ENCODE assay signal across 8 mouse cellular contexts in the genomic region with DNA sequence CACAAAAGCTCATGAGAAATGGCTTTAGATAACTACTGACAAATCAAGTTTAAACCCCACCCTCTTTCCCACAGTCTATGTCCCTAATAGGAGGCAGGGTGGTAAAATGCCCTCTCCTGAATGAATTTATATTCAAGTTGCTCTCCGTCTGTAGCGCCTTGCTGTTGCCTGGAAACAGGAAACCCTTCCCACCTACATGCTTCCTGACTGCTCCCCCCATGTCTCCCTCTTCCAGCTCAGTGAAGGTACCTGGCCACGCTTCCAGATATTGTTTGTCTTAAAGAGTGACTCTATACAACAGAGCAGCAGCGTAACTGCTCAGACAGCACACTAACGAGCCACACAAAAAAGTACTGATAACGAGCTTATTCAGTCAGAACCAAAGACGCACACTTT. TPM values are rescaled to one million over a fixed set of nuclear protein-coding genes. Genes with fewer than 3 reads are reported as not detected.
DNase-seq lines count a peak whose midpoint lies in the region; ATAC-seq and TF ChIP-seq lines count a peak whose summit lies in the region.

No protein-coding gene starts in this region.

- H3K9me3 ChIP-seq in heart, embryonic 13.5 days = no peaks in the 10 kb centered on the region
- H3K9me3 ChIP-seq in embryonic facial prominence, embryonic 12.5 days = no peaks in the 10 kb centered on the region
- H3K9me3 ChIP-seq in hindbrain, embryonic 16.5 days (ENCODE audit: control insufficient read depth, low read length) = no peaks in the 10 kb centered on the region
- H3K9me3 ChIP-seq in liver, embryonic 14.5 days (ENCODE audit: control insufficient read depth, low read length) = no peaks in the 10 kb centered on the region

- peaks cover 21% of the 10 kb centered on the region for H3K4me1 ChIP-seq in heart, embryonic 13.5 days
- peaks cover 13% of the 10 kb centered on the region; the same call in 1 of the 2 replicates for H3K4me1 ChIP-seq in embryonic facial prominence, embryonic 12.5 days
- peaks cover 3% of the 10 kb centered on the region for H3K4me1 ChIP-seq in hindbrain, embryonic 16.5 days (ENCODE audit: control insufficient read depth, insufficient read depth, low read depth, low read length)
- no peaks in the 10 kb centered on the region for H3K4me1 ChIP-seq in liver, embryonic 14.5 days (replicated peaks; ENCODE audit: control insufficient read depth in 2 of 2, insufficient read depth in 2 of 2, low read length in 1 of 2)

- 37% methylated on average over 7 of the region's 7 CpGs for WGBS in heart, embryonic 13.5 days
- 44% methylated on average over 7 of the region's 7 CpGs for WGBS in embryonic facial prominence, embryonic 12.5 days
- WGBS in hindbrain, embryonic 16.5 days = 28% methylated on average over 7 of the region's 7 CpGs
- WGBS in liver, embryonic 14.5 days (ENCODE audit: insufficient replicate concordance) = 33% methylated on average over 7 of the region's 7 CpGs

- H3K36me3 ChIP-seq in heart, embryonic 13.5 days = no peaks in the 10 kb centered on the region
- no peaks in the 10 kb centered on the region for H3K36me3 ChIP-seq in embryonic facial prominence, embryonic 12.5 days
- H3K36me3 ChIP-seq in hindbrain, embryonic 16.5 days (ENCODE audit: control insufficient read depth, insufficient read depth, low read length) = no peaks in the 10 kb centered on the region
- no peaks in the 10 kb centered on the region for H3K36me3 ChIP-seq in liver, embryonic 14.5 days (replicated peaks; ENCODE audit: control insufficient read depth, insufficient read depth, low read depth)

- no peak for DNase-seq in heart, postnatal 36 days
- no peak for DNase-seq in liver, embryonic 14.5 days (ENCODE audit: low read depth in 3 of 3, low spot score in 3 of 3)
- DNase-seq in spleen, adult 18-20 months = no peak
- DNase-seq in ovary, postnatal 14 days (ENCODE audit: low spot score) = no peak
- DNase-seq in yolk sac, embryonic 10.5 days (ENCODE audit: low spot score) = no peak

- TF ChIP-seq EP300 in liver, embryonic 14.5 days (IDR thresholded peaks at IDR 0.05; ENCODE audit: low read depth) = no peak

- H3K27me3 ChIP-seq in heart, embryonic 13.5 days (replicated peaks) = no peaks in the 10 kb centered on the region
- no peaks in the 10 kb centered on the region for H3K27me3 ChIP-seq in embryonic facial prominence, embryonic 12.5 days
- no peaks in the 10 kb centered on the region for H3K27me3 ChIP-seq in hindbrain, embryonic 16.5 days (replicated peaks; ENCODE audit: control insufficient read depth, insufficient read depth, low read length)
- H3K27me3 ChIP-seq in liver, embryonic 14.5 days (ENCODE audit: control insufficient read depth, insufficient read depth, low read length) = no peaks in the 10 kb centered on the region

- H3K4me3 ChIP-seq in heart, embryonic 13.5 days = peak overlapping the region; percentile 26
- no peak overlapping the region for H3K4me3 ChIP-seq in embryonic facial prominence, embryonic 12.5 days
- peak overlapping the region; percentile 28 for H3K4me3 ChIP-seq in hindbrain, embryonic 16.5 days (ENCODE audit: low read length)
- no peak overlapping the region for H3K4me3 ChIP-seq in liver, embryonic 14.5 days (ENCODE audit: insufficient read depth in 1 of 2, low read depth in 2 of 2, low read length in 2 of 2)

- no peak overlapping the region; the same call in 1 of the 2 replicates for H3K27ac ChIP-seq in heart, embryonic 13.5 days (replicated peaks)
- no peak overlapping the region for H3K27ac ChIP-seq in embryonic facial prominence, embryonic 12.5 days
- H3K27ac ChIP-seq in hindbrain, embryonic 16.5 days (ENCODE audit: low read depth, low read length) = no peak overlapping the region
- no peak overlapping the region for H3K27ac ChIP-seq in liver, embryonic 14.5 days

- no peak for ATAC-seq in heart, embryonic 13.5 days (ENCODE audit: extremely low read depth, insufficient number of reproducible peaks, low FRiP score, low TSS enrichment)
- ATAC-seq in embryonic facial prominence, embryonic 12.5 days (ENCODE audit: insufficient number of reproducible peaks, insufficient read depth, low FRiP score, low TSS enrichment) = no peak
- peak; percentile 85 for ATAC-seq in hindbrain, embryonic 16.5 days
- ATAC-seq in liver, embryonic 14.5 days (ENCODE audit: insufficient read depth) = no peak

- TF ChIP-seq CTCF in liver, embryonic 14.5 days (IDR thresholded peaks at IDR 0.05; ENCODE audit: low read depth) = no peak

- intact Hi-C loops in heart, postnatal 36 days (cut with DNase I) = loop anchor here (2.0 to 5.0 kb wide), 2 partner anchors 49 to 146 kb away; no protein-coding TSS in a partner anchor

- peak overlapping the region; percentile 25; the same call in 1 of the 2 replicates for H3K9ac ChIP-seq in heart, embryonic 13.5 days
- no peak overlapping the region for H3K9ac ChIP-seq in embryonic facial prominence, embryonic 12.5 days
- peak overlapping the region; percentile 16; the same call in 1 of the 2 replicates for H3K9ac ChIP-seq in hindbrain, embryonic 16.5 days (ENCODE audit: low read depth, low read length)
- no peak overlapping the region for H3K9ac ChIP-seq in liver, embryonic 14.5 days (replicated peaks)

- peak overlapping the region; percentile 62 for H3K4me2 ChIP-seq in heart, embryonic 13.5 days
- H3K4me2 ChIP-seq in embryonic facial prominence, embryonic 12.5 days (replicated peaks) = peak overlapping the region; percentile 16; the same call in 1 of the 2 replicates
- H3K4me2 ChIP-seq in hindbrain, embryonic 16.5 days (ENCODE audit: low read length) = peak overlapping the region; percentile 57
- peak overlapping the region; percentile 23 for H3K4me2 ChIP-seq in liver, embryonic 14.5 days (ENCODE audit: low read depth)

RNA-seq across cellular contexts. Expression of gene Bbx, which starts 50.8 kb away (rescaled TPM):
- 32.0 and 35.8 TPM in 2 replicates for polyA plus RNA-seq in heart, embryonic 13.5 days (2015; fragmentation: Nextera tagmentation; extraction: Ambion mirVana)
- total RNA-seq in heart, postnatal 36 days (2021) = 10 to 100 TPM; 11.2 to 16.6 TPM
- polyA plus RNA-seq in embryonic facial prominence, embryonic 12.5 days (2016; fragmentation: Nextera tagmentation; extraction: Ambion mirVana) = 48.2 and 54.4 TPM in 2 replicates
- 20.2 and 20.3 TPM in 2 replicates for polyA plus RNA-seq in hindbrain, embryonic 16.5 days (2015; fragmentation: Nextera tagmentation; extraction: Ambion mirVana)
- polyA plus RNA-seq in liver, embryonic 14.5 days (2012; rRNA removed) = 1.3 and 1.8 TPM in 2 replicates
- 3.4 TPM in 2 replicates for polyA plus RNA-seq in liver, embryonic 14.5 days (2014; fragmentation: Nextera tagmentation; extraction: Ambion mirVana)

Comparison
In these comparisons a context has a peak if more than half of its experiments do, and no peak if none do; other contexts are left out.
1. H3K4me3 ChIP-seq: peak in heart, embryonic 13.5 days (single experiment) and hindbrain, embryonic 16.5 days (single experiment); none in embryonic facial prominence, embryonic 12.5 days (single experiment) and liver, embryonic 14.5 days (0 of 2).
2. H3K9ac ChIP-seq: peak in heart, embryonic 13.5 days (single experiment) and hindbrain, embryonic 16.5 days (single experiment); none in embryonic facial prominence, embryonic 12.5 days (single experiment) and liver, embryonic 14.5 days (single experiment).
3. Peak in every context shown above with its lines, with median percentiles within 50 percentile points of each other: H3K4me2 ChIP-seq.